Mouse (Mus musculus) skeletal muscle tissue, adult 2 months (tissue): Measurements from ENCODE around the gene Skint5.
"Not testable (repeated sequence)": the region's sequence is repeated elsewhere in the genome, so short reads cannot be mapped to it uniquely, and the experiment has no call there.

Experiments
- DNase-seq: peaks from one replicate; pipeline ENCODE4 v3.0.0-alpha.2; 2012; ENCODE audit warnings: low read depth, low spot score

Gene Skint5

DNA sequence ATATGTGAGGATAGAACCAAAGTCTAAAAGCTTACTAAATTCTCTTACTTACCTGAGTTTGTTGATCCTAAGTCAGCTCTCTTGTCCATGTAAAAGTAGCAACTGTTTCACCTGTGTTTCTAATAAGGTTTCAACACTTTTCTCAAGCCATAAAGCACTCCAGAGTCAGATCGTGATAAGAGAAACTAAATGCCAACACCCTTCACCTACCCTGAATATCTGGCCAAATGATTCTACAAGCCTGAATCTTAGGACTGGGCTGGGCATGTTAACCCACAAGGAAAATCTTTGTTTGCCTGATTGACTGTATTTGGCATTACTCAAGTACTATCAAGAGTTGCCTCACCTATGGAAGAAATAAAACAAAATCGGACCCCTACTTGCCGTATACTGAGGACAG is at the start of gene Skint5:
Skint5 (minus strand) TSS at position 101 of the 400 bp plus-strand sequence.
- DNase-seq, result no peak

DNA sequence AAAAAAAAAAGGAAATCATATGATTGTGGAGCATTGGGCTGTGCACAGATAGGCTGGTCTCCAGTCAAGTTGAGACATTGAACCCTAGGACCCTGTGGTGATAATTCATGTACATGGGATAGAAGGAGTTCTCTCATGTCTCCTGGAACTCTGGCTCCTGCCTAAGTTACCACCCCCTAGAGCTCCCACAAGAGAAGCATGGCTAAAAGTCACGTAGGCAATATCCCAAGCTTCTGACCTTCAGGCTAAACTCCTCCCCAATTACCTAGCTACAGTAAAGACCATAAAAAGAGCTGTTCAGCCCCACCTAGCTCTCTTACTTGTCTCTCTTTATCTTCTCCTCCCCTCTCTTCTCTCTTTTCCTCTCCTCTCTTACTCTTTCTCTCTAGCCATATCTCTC is 42.0 kb downstream of the Skint5 start:
- DNase-seq, result no peak

DNA sequence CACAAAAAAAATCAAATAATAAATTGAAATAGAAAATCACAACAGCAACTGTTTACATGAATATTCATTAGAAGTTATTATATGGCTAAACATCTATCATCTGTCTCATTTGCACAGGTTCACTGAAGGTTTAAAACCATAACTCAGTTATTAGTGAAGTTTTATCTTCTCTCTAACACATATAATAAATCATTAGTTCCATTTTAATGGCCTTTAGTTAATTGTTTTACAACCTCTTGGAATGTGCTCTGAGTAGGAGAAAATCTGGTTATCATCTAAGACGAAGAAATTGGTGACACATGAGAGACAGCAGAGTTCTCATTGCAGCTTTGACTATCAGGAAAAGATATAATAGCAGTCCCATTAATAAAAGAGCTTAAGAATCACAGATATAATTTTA is 235.1 kb downstream of the Skint5 start:
- no peak for DNase-seq

DNA sequence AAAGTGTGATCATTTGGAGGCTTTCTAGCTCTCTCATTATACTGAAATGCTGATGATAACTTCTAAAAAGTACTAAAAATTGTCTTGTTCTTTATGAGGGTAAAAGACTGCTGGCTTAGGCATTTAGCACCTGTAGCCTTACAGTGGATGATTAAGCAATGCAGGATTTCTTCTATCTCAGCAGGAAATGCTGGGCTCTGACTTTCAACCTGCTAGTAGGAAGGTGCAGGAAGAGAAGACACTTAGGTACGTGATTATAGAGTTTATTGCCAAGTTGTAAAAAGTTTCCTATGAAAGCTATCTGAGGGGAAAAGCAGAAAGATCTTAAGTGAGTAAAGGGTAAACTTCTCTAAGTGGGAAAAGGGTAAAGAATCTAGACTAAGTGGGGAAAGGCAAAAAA is 235.6 kb downstream of the Skint5 start:
- no peak for DNase-seq

DNA sequence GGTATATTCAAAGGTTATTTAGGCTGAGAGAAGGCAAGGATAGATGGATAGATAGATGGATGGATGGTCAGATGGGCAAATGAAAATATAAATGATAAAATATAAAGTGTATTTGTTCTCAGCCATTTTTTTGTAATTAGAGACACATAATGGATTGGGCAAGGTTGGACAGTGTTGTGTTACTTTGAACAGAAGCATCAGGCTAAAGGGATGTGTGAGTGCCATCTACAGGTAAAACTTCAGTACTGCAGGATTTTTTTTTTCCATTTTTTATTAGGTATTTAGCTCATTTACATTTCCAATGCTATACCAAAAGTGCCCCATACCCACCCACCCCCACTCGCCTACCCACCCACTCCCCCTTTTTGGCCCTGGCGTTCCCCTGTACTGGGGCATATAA is 551.1 kb downstream of the Skint5 start:
- DNase-seq, result not testable (repeated sequence)
